Mouse (Mus musculus) Patski (cell line): ENCODE results near the gene P2ry10. TPM values are rescaled to one million over a fixed set of nuclear protein-coding genes. Genes with fewer than 3 reads are reported as not detected.

Experiments
- ATAC-seq: fragments of 100-300 bp; one replicate; pipeline ENCODE4 v1.8.0; 2021
- CTCF ChIA-PET: fragments of 350-600 bp; sonication (Branson Sonifier 250); formaldehyde crosslinking; loops from one replicate; lab custom pipeline; 2022; ENCODE audit warnings: inconsistent platforms; lab: Charles Lee
- POLR2A ChIA-PET: fragments of 350-600 bp; sonication (Branson Sonifier 250); formaldehyde crosslinking; loops from one replicate; lab custom pipeline; 2022; ENCODE audit warnings: antibody characterized with exemption, inconsistent platforms; lab: Charles Lee
- DNase-seq: peaks from one replicate; pipeline ENCODE4 v3.0.0-alpha.2; 2011; ENCODE audit warnings: low read depth, low spot score
- H3K27me3 ChIP-seq: fragments of 371-371 bp; one replicate; pipeline ENCODE4 v1.5.1; 2021
- CTCF ChIP-seq: fragments of 100-300 bp; IDR thresholded peaks from one replicate; pipeline ENCODE4 v1.5.1; 2021
- in situ Hi-C: fragments of 300-500 bp; cut with MboI; formaldehyde crosslinking; loops from 3 replicates; pipeline ENCODE4 v1.11.1; 2018; ENCODE audit warnings: low pct_unique_long_range_greater_than_20kb, mixed read lengths
- polyA plus RNA-seq: library from polyadenylated mRNA; unstranded; gene quantifications from one replicate; pipeline ENCODE4 v1.2.3, GENCODE M21; 2021

P2ry10 gene
- polyA plus RNA-seq, 1 experiment from 2014 or later, result not detected

DNA sequence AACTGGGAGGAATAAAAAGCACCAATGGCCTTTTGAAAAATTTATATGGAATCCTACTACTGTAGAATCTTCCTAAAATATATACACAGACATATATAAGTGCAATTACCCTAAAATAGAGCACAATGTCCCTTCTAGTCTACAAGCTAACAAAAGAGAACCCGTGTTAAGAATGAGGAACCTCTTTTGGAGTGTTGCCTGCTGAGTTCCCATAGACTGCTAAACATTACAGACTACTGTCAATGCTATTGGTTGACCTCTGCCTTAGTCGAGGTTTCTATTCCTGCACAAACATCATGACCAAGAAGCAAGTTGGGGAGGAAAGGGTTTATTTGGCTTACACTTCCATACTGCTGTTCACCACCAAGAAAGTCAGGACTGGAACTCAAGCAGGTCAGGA lies 55.6 kb downstream of the P2ry10 start:
- ChIA-PET POLR2A (no interaction called here), CTCF (no interaction called here)
- peaks cover 49% of the 10 kb centered on the region for H3K27me3 ChIP-seq
- in situ Hi-C loops, result no loop called here
- no peak for TF ChIP-seq CTCF
- DNase-seq (no peak), ATAC-seq (no peak)

DNA sequence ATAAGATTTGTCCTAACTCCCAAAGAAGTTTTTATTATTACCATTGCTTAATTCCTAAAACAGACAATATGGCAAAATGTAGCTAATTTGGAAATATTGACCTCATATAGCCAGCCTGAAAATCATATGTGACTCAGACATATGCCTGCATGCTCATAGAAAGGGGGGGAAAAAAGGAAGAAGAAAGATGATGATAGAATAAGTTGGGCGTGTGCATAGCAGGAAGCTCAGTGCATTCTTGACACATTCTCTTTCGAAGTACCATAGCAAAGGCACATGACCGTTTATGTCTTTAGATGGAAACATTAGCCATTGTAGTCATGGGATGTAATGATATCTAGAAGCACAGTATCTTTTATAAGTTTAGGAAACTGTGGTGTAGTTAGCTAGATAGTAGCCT lies 60.4 kb downstream of the P2ry10 start, which contains the start of gene P2ry10b:
P2ry10b (plus strand) TSS at position 247 of the 400 bp plus-strand sequence.
- ATAC-seq, result no peak
- no peak for TF ChIP-seq CTCF
- peaks cover 42% of the 10 kb centered on the region for H3K27me3 ChIP-seq
- ChIA-PET POLR2A (no interaction called here), CTCF (no interaction called here)
- in situ Hi-C loops, result no loop called here
- DNase-seq, result no peak

DNA sequence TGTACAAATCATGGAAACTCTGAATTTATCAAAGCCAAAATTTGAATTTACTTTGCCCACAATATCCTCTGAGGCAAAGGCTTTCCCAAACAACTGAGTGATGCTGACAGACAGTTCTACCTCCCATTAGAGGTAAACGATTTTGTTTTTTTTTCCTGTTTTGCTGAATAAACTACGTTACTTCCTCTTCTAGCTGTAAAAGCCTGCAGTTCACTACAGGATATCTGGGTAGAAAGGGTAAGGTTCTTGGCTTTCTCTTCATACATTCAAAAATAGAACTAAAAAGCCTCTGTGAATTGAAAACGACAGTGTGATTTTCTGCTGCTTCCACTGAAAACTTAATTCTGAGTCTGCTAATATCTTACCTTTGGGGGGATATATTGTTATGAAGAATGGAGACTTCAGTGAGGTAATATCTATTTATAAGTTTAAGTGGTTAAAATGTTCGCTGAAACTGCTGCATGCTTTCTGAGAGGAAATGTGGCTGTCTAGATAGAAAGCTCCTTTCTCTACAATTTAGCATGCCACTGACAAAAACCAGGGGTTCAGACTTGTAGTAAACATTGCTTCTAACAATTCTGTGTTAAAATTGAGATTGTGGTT lies 61.2 kb downstream of the P2ry10 start:
- no peak for TF ChIP-seq CTCF
- H3K27me3 ChIP-seq, result peaks cover 45% of the 10 kb centered on the region
- ATAC-seq, result no peak
- CTCF ChIA-PET, result no interaction called here
- DNase-seq, result no peak
- POLR2A ChIA-PET, result no interaction called here
- in situ Hi-C loops, result no loop called here

DNA sequence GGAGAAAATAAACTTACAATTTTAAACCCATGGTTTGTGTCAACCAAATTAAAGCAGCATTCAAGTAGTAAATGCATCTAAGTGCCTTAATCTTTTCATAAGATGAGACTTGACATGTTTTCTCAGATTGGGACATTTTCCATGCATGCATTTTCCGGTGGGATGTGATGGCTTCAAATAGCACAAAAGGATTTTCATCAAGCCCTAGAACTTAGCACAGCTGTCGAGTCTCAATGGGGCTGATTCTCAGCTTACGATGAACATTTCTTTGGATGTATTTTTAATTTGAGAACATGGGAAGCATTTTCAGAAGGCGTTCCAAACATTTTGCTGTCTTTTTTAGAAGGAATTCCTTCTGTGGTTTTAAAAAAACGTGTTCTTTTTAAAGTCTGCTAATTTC lies 61.7 kb downstream of the P2ry10 start:
- DNase-seq (no peak), ATAC-seq (no peak)
- TF ChIP-seq CTCF, result no peak
- H3K27me3 ChIP-seq, result peaks cover 41% of the 10 kb centered on the region
- in situ Hi-C loops, result loop anchor here (25.0 kb wide), 1 partner anchor 363 kb away; no protein-coding TSS in a partner anchor
- POLR2A ChIA-PET, result no interaction called here
- CTCF ChIA-PET, result no interaction called here

DNA sequence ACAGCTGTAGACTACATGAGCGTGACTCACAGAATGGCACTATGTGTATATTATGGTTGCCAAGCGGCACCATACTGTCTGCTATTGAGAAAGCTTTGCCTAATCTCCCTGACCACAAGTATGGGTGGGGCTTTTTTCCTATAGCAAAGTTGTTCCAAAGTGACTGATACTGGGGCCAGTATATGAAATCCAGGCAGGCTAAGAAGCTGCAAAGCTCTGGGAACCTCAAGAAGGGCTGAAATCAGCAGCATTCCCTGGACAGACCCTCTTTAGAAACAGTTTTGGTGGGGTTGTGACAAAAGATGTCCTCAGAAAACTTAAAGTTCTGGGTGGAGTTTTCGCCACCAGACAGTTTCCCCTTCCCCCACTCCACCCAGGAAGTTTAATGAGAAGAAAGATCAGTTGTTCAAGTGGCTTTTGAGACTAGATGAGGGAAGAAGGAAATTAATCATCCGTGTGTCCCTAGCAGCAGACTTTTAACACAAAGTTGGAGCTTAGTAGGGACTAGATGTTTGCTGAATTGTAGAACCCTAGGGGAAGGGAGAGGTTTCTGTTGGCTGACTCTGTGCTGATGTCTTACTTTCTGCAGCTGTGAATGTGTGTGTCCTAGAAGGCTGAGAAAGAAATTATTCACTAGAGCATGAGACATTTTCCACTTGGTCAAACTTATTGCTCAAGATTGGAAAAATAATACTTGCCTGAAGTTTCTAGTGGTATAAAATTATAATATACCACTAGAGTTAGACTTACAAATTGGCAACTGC lies 62.6 kb downstream of the P2ry10 start:
- TF ChIP-seq CTCF, result no peak
- peaks cover 41% of the 10 kb centered on the region for H3K27me3 ChIP-seq
- CTCF ChIA-PET, result no interaction called here
- no peak for DNase-seq
- in situ Hi-C loops, result loop anchor here (25.0 kb wide), 1 partner anchor 364 kb away; no protein-coding TSS in a partner anchor
- POLR2A ChIA-PET, result no interaction called here
- ATAC-seq, result no peak

Other genes starting within 250 kb of the P2ry10 start
- not detected for gene Rtl3, start 247.8 kb upstream of the P2ry10 start, polyA plus RNA-seq
- not detected for gene Lpar4, start 167.9 kb upstream of the P2ry10 start, polyA plus RNA-seq
- not detected for gene P2ry10b, start 60.4 kb downstream of the P2ry10 start, polyA plus RNA-seq
- not detected for gene Gpr174, start 167.4 kb downstream of the P2ry10 start, polyA plus RNA-seq